Mouse (Mus musculus) left cerebral cortex, postnatal 14 days (tissue): ENCODE results near the gene Abcc9. TPM values are rescaled to one million over a fixed set of nuclear protein-coding genes. Genes with fewer than 3 reads are reported as not detected.
A peak's percentile ranks its signal among the peaks of the same experiment; 100 is the strongest.

Experiments
- DNase-seq, 2 experiments: peaks; one replicate each; pipeline ENCODE4 v3.0.0; 2021 to 2022; ENCODE audit warnings: low spot score in 2 of 2, mixed read lengths in 1 of 2
- intact Hi-C: fragments of 180-260 bp; cut with DNase I; formaldehyde crosslinking; loops from one replicate; pipeline ENCODE4 v1.15.1; 2025
- long read RNA-seq, 2 experiments: library from polyadenylated mRNA; stranded (forward); transcript quantifications; one replicate each; pipeline ENCODE4 v2.0.0; 2021
- total RNA-seq, 2 experiments: library from RNA; stranded (reverse); gene quantifications; 2 replicates each; pipeline ENCODE4 v1.2.3; 2021

Gene Abcc9
- 1 to 10 TPM; 6.8 to 9.3 TPM for total RNA-seq
- long read RNA-seq, experiment 1, partial matches to known transcripts: 2 of 3 reads
- long read RNA-seq, experiment 1, other reads (novel, unspliced or antisense): 1 of 3 reads
- long read RNA-seq, experiment 2, full-length matches to known transcripts: 2 of 3 reads
- long read RNA-seq, experiment 2, partial matches to known transcripts: 1 of 3 reads
- long read RNA-seq, experiment 2, other reads (novel, unspliced or antisense): 0 of 3 reads

- no peak for DNase-seq
- intact Hi-C loops: no loop called here
Observed at GRCm38 (mm10) chr6:142701652-142702637, at the start of gene Abcc9. Gene Abcc9, minus strand, starts transcription at chr6:142702315.

- intact Hi-C loops: loop anchor here (10.0 kb wide), 1 partner anchor 367 kb away; the partner anchor contains the start of genes Golt1b and Recql
- no peak for DNase-seq
Observed at GRCm38 (mm10) chr6:142751365-142751764, 49.2 kb upstream of the Abcc9 start.

- DNase-seq: no peak
- intact Hi-C loops: no loop called here
Observed at GRCm38 (mm10) chr6:142748057-142748708, 46.1 kb upstream of the Abcc9 start.

GRCm38 (mm10) chr6:142747165-142747564 lies 45.0 kb upstream of the Abcc9 start:
- no peak for DNase-seq
- intact Hi-C loops: no loop called here

- DNase-seq: no peak
- intact Hi-C loops: no loop called here
Observed at GRCm38 (mm10) chr6:142746765-142747164, 44.6 kb upstream of the Abcc9 start.

- no peak for DNase-seq
- intact Hi-C loops: no loop called here
Observed at GRCm38 (mm10) chr6:142745484-142745883, 43.4 kb upstream of the Abcc9 start.

- intact Hi-C loops: no loop called here
- no peak for DNase-seq
Observed at GRCm38 (mm10) chr6:142743193-142743592, 41.1 kb upstream of the Abcc9 start.

GRCm38 (mm10) chr6:142741763-142742162 lies 39.6 kb upstream of the Abcc9 start:
- intact Hi-C loops: no loop called here
- DNase-seq: no peak

GRCm38 (mm10) chr6:142738637-142739036 lies 36.5 kb upstream of the Abcc9 start:
- no peak for DNase-seq

GRCm38 (mm10) chr6:142738225-142738624 lies 36.1 kb upstream of the Abcc9 start:
- DNase-seq: no peak
- intact Hi-C loops: no loop called here

More at GRCm38 (mm10) chr6:142738637-142739036, 36.5 kb upstream of the Abcc9 start:
- intact Hi-C loops: no loop called here

- DNase-seq: peak; percentile 41 to 56
- intact Hi-C loops: loop anchor here (1.0 kb wide), 1 partner anchor 210 kb away; no protein-coding TSS in a partner anchor
Observed at GRCm38 (mm10) chr6:142735302-142736005, 33.3 kb upstream of the Abcc9 start.

- no peak for DNase-seq
- intact Hi-C loops: no loop called here
Observed at GRCm38 (mm10) chr6:142732567-142733290, 30.6 kb upstream of the Abcc9 start.

GRCm38 (mm10) chr6:142726032-142726431 lies 23.9 kb upstream of the Abcc9 start:
- intact Hi-C loops: no loop called here
- DNase-seq: no peak

- DNase-seq: no peak
- intact Hi-C loops: no loop called here
Observed at GRCm38 (mm10) chr6:142721731-142722130, 19.6 kb upstream of the Abcc9 start.

GRCm38 (mm10) chr6:142720641-142721040 lies 18.5 kb upstream of the Abcc9 start:
- DNase-seq: no peak
- intact Hi-C loops: no loop called here

- intact Hi-C loops: no loop called here
- peak in 1 of 2 experiments; percentile 12 for DNase-seq
Observed at GRCm38 (mm10) chr6:142718167-142718566, 16.1 kb upstream of the Abcc9 start.

GRCm38 (mm10) chr6:142717186-142717585 lies 15.1 kb upstream of the Abcc9 start:
- intact Hi-C loops: no loop called here
- DNase-seq: no peak

GRCm38 (mm10) chr6:142715026-142715425 lies 12.9 kb upstream of the Abcc9 start:
- intact Hi-C loops: no loop called here
- no peak for DNase-seq

GRCm38 (mm10) chr6:142711106-142711505 lies 9.0 kb upstream of the Abcc9 start:
- intact Hi-C loops: no loop called here
- DNase-seq: no peak
